Mouse (Mus musculus) cerebellum, postnatal 25 days (tissue): Measurements from ENCODE around the gene Trmt112.

ENCODE experiments used
- DNase-seq, 2 experiments: peaks; one replicate each; pipeline ENCODE4 v3.0.0; 2021; ENCODE audit warnings: mixed read lengths in 2 of 2

The Trmt112 gene

DNA sequence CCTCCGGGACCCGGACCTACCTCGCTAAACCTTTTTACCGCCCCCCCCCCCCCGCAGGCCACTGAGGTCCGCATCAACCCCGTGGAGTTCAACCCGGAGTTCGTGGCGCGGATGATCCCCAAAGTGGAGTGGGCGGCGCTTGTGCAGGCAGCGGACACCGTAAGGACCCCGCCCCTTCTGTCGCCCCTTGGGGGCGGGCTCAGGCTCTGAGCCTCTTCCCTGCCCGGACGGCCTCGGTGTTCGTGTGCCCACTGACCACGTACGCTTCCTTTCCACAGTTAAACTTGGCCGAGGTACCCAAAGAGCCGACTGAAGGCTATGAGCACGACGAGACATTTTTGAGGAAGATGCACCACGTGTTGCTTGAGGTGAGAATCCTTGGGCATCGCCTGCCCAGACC is 808 bp downstream of the Trmt112 start:
- DNase-seq, result peak in 1 of 2 experiments; percentile 64

DNA sequence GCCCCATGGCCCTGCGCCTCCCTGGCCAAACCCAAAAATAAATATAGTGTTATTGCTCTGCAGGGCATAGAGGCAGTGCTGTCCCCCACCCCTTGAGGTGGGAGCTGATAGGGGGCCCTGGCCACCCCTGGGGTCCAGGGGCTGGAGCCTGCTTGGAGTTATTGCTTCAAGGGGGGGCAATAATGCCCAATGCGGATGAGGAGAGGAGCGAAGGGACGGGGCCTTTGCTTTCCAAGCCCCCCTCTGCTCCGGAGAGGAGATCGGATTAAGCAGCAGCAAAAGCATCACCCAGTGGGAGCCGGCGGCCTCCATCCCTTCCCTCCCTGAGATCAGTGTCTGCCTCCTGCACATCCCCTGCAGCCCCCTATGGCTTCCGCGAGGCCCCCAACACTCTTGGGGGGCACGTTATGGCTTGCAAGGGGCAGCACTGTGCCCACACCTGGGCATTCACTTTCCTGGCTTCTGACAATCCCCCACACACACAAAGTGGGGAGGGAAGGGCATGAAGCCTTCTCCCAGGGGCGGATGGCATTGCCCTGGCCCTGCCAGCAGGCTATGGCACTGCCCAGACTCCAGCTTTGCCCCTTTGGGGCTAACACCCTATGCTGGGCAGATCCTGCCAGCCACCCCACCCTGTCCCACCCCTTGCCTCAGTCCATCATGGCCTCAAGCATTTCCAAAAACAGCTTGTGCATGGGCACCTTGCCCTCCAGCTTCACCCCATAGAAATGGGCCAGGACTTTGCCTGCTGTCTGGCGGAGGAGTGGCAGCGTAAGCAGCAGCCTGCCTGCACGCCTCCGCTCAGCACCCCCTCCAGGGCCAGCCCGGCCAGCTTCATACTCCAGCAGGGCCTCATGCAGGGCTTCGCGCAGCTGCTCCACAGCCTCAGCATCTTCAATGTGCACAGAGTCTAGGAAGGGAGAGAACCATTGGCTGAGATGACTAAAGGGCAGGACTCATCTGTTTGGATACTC is 1.9 kb downstream of the Trmt112 start:
- DNase-seq, result peak; percentile 25 to 37

DNA sequence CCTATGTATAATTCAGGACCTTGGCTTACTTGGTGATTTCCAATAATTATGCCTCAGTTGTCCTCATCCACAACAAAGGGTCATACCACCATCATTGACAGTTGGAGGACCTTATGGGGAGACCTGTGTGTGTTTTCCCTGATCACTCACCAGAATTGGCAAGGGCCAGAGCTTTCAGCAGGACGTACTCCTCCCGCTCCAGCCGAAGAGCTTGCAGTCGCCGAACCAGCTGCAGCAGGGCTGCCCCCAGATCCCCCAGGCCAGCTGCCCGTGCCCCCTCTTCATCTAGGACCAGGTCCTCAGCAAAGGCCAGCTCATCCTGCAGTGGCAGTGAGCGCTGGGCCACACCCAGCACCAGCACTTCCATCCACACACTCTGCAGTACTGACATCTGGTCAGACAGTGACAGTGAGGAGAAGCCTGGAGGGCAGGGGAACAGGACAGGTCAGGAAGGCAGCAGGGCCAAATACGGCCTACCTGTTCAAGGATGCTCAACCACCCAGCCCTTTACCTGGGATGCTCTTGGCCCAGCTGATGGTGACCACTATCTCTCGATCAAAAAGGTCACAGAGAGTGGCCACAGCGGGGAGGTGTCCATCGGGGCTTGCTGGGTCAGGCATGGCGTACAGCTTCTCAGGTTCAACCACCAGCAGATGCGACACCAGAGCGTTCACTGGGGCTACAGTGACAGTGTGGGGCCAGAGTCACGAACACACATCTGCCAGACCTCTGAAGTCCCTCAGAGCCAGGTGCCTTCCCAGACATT is 2.9 kb downstream of the Trmt112 start:
- DNase-seq, result no peak

DNA sequence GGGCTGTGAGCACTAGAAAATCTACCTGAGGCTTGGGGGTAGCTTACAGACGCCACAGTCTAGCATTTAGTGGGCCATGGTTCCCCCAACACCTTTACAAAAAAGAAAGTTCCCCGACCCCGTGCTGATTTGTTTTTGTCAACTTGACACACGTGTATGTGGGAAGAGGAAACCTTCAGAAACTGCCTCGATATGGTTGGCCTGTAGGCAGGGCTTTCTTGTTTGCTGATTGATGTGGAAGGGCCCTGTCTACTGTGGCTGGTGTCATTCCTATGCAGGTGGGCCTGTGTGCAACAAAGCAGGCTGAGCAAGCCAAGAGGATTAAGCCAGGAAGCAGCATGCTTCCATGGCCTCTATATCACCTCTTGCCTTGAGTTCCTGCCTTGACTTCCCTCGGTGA is 3.5 kb downstream of the Trmt112 start:
- no peak for DNase-seq

DNA sequence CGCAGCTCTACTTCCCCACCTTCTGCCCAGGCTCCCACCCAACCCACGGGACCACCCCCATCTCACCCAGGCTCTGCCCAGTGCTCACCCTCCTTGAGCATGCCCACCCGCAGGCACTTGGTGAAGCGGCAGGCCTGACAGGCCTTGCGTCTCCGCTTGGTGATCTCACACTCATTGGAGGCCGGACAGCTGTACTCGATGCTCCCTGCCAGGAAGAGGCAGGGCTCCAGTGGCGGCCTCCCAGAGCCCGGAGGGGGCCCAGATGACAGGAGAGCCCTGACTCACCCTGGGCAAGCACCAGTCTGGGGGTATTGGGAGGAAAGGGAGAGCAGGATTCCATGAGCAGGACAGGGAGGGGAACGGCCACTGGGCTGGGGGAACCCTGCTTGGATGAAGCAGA is 4.5 kb downstream of the Trmt112 start:
- DNase-seq, result no peak

DNA sequence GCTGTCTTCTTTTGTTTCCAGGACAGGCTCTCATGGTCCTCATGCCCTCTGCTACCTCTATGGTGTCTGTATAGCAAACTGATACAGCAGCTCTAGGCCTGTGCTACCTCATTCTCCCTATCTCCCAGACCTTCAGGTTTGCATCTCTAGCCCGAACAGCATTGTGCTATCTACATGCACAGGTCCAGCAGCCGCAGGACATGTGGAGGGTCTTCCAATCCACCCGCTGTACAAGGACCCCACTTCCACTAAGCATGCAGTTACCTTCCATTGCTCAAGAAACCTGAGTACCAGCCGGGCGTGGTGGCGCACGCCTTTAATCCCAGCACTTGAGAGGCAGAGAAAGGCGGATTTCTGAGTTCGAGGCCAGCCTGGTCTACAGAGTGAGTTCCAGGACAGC is 5.0 kb downstream of the Trmt112 start:
- DNase-seq, result no peak

DNA sequence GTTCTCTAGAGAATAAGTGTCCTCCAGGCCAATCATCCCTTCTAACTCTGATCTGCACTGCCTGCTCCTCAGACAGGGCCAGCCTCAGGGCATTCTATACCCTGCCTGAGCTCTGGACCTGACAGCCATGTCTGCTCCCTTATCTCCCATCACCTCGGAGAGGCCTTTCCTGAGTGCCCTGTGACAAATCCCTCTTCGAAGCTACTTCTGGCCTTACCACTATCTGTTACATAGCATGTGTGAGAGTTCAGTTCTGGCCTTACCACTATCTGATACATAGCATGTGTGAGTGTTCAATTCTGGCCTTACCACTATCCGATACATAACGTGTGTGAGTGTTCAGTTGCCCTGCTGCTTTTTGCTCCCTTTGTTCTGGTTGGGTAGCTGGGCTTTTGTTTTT is 5.8 kb downstream of the Trmt112 start:
- no peak for DNase-seq

DNA sequence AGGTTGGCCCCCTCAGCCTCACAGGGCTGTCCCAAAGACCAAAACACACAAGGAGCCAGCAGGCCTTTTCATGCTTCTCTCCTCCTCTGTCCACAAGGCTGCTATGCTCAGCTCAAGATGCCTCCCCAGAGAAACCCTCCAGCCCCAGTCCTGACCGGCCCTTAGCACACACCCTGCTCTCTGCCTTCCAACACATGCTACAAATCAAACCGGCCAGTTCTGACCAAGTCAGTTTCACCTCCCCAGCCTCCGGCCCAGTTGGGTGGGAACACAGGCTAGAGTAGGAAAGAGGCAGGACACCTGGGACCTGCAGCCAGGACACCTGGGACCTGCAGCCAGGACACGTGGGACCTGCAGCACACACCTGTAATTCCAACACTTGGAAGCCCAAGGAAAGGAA is 7.0 kb downstream of the Trmt112 start:
- no peak for DNase-seq

DNA sequence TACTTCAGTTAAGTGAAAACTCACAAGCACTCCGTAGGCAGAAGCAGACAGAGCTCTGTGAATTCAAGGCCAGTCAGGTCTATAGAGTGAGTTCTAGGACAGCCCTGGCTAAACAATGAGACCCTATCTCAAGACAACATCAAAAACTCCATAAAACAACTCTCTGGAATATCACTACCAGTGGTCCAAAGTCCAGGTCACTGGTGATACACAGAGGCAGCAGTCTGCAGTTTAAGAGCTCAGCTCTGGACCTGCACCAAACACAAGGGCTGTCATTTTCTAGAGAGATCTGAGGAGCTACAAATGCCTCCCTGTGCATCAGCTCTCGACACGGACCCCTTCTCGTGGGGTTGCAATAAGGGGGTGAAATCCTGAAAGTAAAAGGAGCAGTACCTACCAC is 8.8 kb downstream of the Trmt112 start:
- DNase-seq, result no peak

DNA sequence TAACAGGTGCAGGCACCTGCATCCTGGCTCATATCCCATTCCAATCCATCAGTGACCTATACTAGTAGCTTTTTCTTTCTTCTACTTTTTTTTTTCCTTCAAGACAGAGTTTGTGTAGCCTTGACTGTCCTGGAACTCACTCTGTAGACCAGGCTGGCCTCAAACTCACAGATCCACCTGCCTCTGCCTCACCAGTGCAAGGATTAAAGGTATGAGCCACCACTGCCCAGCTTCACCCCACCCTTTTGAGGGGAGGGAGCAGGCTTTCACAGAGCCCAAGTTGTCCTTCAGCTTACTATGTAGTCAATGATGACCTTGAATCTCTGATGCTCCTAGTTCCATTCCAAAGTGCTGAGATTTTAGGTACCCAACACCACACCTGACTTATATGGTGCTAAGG is 9.9 kb downstream of the Trmt112 start:
- DNase-seq, result no peak

DNA sequence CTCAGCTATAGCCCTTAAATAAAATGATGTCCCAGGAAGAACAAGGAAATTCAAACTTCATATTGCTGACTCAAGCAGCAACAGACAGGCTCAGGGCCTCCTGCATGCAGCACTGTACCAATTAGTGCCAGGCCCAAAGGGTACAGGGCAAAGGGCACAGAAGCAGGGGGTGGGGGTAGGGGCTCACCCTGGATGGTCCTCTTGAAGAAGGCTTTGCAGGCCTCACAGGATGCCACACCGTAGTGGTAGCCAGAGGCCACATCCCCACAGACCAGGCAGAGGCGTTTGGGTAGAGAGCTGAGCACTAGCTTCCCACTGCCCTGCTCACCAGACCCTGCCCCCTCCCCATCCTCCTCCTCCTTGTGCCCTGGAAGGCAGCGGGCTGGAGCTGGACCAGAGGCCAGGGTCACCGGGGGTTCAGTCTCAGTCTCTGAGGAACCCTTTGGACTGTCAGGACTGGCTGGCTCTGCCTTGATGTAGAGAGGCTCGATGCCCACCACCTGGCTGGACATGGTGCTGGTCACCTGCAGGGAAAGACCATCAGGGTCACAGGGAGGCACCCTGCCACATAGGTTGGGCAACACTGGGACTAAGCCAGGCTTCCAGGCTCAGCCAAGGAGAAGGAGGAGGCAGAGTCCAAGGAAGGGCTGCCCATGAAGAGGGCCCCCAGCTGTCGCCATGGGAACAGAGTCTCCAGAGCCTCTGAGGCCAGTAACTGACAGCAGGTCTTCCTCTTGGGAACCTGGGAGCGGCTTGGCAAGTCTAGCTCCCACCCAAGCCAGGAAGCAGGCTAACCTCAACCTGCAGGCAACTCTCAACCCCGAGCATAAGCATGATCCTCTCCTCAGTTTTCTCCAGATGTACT is 10.6 kb downstream of the Trmt112 start:
- DNase-seq, result peak; percentile 48 to 64

DNA sequence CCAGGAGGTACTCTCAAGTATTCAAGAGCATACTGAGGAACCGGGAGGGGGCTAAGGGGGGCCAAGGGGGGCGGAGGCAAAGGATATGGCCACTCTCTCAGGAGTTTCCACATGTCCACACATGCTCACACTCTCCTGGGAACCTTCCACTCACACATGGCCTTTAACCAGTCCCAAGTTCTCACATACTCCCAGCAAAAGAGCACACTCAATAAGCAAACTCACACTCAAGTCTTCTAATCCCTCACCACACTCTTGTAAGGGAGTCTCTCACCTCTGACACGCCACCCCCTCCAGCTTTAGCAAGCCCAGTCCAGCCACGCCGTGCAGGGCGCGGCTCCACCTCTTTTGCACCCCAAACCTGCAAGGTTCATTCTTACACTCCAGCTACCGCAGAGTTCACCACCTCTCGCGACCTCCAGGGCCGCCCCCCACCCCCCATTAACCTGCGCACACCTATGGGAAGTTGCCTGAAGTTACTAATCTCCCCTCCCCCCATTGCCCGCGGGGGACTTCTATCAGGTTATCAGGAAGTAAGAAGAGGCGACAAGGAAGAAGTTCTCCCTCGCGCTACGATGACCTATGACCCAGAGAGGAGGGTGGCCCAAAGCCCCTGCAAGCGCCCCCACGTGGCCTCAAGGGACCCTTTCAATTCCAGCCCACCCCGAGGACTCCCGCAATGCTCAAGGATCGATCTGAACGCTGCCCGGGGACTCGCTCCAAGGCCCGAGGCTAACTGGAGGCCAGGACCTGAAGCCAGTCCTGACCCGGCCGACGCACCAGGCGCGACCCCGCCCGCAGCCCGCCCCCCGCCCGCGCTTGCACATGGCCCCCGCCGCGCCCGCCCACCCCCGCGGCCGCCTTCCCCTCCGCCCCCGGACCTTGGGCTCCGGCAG is 11.5 kb downstream of the Trmt112 start:
- DNase-seq, result peak in 1 of 2 experiments; percentile 71

DNA sequence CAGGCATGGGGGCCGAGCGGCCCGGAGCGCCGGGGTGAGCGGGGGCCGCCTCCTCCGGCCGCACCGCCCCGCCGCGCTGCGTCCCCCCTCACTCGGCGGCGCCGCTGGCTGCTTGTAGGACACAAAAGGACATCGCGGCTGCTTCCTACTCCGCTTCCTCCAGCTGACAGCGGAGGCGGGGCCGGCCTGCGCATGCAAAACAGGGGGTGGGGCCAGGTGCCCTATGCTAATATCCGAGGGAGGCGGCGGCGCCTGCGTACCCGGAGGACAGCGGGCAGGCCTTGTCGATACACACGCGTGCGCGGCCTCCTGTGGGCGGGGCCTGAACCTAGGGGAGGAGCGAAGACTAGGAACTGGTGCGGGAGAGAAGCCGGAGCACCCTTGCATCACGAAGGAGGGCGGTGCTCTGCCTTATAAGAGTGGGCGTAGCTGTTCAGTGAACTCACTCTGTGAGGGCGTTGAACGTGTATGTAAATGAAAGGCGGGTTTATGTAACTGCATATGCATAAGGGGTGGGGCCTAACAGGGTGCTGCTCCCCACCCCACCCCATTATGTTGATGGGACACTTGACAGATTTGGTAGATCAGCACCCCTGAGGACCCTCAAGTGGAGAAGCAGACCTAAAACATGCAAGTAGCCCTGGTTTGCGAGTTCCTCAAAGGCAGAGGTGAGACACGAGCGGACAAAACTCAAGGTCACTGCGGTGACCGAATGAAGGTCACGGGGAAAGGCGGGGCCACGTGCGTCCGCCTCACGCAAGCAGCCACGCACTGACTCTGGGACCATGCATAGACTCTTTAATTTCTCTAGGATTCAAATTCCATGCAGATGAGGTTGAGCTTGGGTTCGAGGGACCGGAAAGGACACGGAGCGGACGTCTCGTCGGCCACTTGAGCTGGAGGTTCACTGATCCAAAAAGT is 12.4 kb downstream of the Trmt112 start, which contains the start of gene Esrra:
Esrra (minus strand) TSS at position 167 of the 921 bp plus-strand sequence.
- DNase-seq, result peak; percentile 99 to 100

DNA sequence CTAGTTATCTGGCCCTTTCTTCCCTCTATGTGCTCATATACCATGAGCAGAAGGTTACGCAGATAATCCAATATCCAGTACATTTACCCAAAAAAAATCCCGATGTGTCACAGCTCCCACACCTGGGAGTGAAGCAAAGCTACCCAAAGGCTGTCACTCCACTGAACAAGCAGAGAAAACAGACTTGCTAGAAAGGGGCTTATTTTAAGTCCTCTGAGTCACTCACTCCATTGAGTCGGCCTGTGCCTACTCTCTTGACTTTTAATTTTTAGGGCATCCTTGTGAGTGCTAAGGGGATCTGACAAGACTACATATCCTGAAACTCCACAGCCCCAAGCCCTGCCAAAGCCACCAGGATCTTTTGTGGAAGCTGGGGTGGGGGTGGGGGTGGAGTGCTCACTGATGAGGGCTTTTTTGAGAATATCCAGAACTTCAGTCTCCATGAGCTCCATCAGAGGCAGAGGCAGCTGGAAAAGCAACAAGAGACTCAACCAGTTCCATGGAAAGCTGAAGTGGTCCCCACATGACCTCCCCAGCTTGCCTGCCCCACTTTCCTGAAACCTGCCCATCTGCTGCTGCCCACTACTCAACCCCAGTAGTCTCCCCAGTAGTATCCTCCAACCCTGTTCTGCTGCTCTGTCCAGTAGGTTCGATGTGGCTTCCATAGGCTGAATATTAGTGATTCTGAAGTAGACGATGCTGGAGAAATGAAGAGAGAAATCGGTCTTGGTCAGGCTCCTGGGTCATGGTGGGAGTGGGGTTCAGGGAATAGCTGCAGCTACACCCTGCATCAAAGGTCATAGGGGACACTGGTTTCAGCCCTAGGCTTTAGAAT is 13.6 kb downstream of the Trmt112 start:
- DNase-seq, result peak in 1 of 2 experiments; percentile 14

DNA sequence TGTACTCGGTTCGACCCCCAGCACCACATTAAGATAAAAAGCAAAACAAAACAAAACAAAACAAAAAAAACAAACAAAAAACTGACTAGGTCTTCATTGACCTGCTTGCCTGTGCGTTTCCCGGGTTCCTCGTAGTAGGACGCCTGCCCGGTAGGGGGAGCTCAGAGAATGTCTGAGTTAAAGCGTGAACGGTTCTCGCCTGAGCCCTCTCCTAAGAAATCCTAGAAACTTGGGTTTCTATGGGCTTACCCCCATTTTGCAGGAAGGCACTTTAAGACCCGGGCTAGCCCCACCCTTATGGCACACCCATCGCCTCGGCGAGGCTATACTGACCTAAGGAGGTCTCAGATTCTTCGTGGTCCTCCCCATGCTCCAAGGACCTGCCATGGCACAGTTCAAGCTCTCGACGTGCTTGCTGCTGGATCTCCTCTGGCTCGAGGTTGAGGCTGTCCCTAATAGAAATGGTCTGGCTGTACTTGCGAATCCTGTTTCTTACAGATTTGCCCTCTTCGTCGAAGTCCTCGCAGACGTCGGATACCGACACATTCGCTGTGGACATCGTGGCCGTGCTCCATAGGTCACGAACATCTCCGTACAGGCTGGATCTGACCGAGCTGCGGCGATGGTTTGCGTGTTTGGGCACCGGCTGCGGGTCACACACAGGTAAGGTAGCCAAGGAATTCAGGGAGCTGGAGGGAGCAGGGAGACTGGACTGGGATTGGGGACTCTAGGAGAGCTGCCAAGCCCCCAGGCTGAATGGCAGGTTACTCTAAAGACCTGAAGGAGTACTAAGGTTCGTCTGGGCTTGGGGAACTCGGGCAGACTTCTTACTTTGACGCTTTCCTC is 15.2 kb downstream of the Trmt112 start:
- peak; percentile 93 to 96 for DNase-seq

DNA sequence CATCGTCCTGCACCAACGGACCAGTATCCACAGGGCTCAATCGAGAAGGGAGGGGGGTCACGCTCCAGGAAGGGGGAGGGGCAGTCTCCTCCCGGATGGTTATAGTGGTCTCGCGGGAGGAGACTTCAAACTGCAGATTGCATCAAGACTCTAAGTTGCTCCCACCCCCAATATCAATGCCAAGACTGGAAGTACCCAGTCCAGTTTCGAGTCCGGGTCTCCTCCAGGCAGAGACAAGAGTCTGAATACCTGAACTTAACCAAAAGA is 15.7 kb downstream of the Trmt112 start, which contains the start of gene Catsperz:
Catsperz (minus strand) TSS at position 74 of the 267 bp plus-strand sequence.
- no peak for DNase-seq

DNA sequence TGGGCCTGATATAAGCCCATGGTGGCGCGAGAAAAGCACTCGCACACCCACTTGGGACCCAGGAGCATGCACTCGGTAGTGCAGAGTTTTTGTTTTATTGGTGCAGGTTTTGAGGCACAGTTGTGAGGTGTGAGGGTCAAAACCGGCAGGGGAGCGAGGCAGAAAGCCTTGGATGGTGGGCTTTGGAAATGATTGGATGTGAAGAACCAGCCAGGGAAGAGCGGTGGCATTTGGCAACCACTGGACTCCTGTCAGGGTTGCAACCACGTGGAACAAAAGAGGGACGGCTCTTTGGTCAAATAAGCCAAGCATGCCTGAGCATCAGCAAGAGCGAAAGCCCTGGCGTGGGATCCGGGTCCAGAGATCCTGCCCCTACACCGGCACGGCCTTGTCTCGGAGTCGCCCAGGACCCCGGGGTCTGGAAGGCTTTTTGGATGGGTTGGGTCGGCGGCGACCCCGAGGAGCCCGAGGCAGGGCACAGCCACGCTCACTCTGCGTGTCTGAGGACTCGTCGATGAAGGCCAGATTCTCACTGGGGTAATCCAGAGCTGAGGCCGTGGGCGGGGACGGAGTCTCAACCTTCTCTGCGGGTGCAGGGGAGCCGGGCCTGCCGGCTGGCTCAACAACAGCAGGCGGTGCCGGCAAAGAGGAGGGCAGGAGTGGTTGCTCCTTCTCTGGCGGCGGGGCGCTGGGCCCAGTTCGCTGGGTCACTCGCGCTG is 16.3 kb downstream of the Trmt112 start:
- peak in 1 of 2 experiments; percentile 42 for DNase-seq
